Mouse (Mus musculus): Measurements from ENCODE around the gene Prelid1.

Prelid1 gene

GRCm38 (mm10) chr13:55332331-55332730, 12.0 kb downstream of the Prelid1 start:
- DNase-seq (ENCODE audit: low spot score in 2 of 2), result no peak

DNA sequence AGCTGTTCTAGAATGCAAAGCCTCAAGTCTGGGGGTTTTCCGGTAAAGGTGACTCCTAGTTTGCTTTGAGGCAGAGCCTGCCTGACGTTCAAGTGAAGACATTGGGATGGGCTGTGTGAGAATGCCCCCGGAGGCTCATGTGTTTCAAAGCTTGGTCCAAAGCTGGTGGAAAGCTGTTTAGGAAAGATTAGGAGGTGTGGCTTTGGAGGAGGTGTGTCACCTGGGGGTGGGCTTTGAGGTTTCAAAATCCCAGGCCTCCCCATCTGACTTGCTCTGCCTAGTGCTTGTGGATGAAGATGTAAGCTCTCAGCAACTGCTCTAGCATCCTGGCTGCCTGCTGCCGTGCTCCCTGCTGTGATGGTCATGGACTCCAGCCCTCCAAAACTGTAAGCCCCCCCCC, 15.4 kb downstream of the Prelid1 start:
- DNase-seq (ENCODE audit: low spot score in 2 of 2), result no peak

- no peak for DNase-seq (ENCODE audit: low spot score in 2 of 2)
These were observed 17.2 kb downstream of the Prelid1 start for GRCm38 (mm10) chr13:55337341-55337975.

DNA sequence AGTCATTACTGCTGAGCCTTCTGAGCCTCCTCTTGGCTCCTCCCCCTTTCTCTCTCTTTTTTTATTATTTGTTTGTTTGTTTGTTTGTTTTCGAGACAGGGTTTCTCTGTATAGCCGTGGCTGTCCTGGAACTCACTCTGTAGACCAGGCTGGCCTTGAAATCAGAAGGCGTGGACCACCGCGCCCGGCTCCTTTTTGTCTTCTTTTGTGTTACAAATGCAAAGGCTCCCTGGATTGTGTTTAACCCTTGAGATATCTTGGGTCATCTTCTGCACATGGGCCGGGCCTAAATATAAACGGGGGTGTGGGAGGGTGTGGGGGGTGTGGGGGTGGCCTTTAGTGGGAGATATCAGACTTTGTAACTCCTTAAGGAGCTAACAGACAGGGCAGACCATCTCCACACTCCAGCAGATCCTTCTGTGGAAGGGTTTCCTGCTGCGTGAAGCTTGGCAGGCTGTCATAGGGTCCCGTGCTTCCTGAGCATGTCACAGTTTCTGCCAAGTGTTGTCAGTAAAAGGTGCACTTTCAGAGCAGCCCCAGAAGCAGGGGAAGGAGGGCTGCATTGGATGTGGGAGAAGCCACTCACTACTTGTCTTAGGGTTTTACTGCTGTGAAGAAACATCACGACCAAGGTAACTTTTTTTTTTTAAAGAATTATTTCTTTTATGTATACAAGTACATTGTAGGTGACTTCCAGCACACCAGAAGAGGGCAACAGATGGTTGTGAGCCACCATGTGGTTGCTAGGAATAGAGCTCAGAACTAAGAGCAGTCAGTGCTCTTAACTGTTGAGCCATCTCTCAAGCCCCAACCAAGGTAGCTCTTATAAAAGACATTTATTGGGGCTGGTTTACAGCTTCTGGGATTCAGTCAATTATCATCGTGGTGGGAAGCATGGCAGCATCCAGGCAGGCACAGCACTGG, 18.1 kb downstream of the Prelid1 start:
- no peak for DNase-seq (ENCODE audit: low spot score in 2 of 2)

GRCm38 (mm10) chr13:55339259-55339658, 19.0 kb downstream of the Prelid1 start:
- no peak for DNase-seq (ENCODE audit: low spot score in 2 of 2)

- DNase-seq (ENCODE audit: low spot score in 2 of 2), result no peak
These were observed 22.2 kb downstream of the Prelid1 start for GRCm38 (mm10) chr13:55342469-55342868.

DNA sequence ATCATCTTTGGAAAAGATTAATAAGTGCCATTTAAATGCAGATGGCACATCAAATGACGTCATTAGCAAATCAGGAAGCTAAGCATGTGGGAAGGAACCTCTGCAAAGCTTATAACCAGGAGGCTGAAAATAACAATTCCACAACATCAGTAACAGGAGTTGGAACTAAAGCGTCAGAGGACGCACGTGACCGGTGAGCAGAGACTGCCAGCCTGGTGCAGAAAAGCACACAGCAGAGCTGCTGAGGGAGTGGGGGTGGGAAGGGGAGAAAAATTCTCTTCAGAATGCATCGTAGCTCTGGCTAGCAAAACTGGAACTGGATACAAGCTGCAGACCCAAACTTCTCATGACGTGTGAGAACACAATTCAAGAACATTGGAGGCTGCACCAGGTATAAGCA, 24.0 kb downstream of the Prelid1 start:
- DNase-seq (ENCODE audit: low spot score in 2 of 2), result no peak

DNA sequence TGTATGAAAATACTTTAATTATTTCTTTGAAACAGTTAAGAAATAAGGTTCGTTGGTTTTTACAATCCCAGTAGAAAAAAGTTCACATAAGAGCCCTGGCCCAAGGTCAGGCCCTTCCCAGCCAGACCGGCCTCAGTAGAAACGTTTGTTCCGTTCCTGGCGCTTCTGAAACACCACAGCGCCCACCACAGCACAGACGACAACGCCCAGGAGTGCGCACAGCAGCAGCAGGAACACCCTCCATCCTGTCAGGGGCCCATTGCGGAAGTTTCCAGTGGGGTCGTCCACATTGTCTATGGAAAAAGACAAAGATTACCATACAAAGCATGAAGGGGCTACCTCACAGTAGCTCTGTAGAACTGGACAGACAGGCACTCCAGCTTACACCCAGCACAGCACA, 26.4 kb downstream of the Prelid1 start:
- no peak for DNase-seq (ENCODE audit: low spot score in 2 of 2)

DNA sequence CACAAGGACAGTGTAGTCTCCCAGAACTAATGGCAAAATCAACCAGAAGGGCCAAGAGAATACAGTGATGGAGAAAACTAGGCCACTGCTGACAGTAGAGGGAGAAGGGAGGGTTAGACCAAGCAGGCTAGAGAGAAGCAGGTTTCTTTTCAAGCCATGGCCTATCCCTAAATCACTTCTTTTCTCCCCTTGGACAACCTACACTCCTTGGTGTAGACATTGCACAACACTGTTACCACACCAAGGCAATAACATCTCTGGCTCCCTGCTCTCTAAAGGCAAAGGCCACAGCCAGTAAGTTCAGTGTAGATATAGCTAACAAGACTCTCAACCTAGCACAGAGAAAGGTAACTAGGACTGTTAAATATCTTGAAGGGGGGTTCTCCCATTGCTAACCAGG, 40.8 kb downstream of the Prelid1 start:
- DNase-seq (ENCODE audit: low spot score in 2 of 2), result no peak

GRCm38 (mm10) chr13:55361974-55362452, 41.7 kb downstream of the Prelid1 start:
- DNase-seq (ENCODE audit: low spot score in 2 of 2), result peak in 1 of 2 experiments; percentile 22

- DNase-seq (ENCODE audit: low spot score in 2 of 2), result peak; percentile 96 to 99
These were observed 42.3 kb downstream of the Prelid1 start, which contains the start of gene Lman2 for GRCm38 (mm10) chr13:55362453-55363060. Gene Lman2, minus strand, starts transcription at chr13:55362783.

- DNase-seq (ENCODE audit: low spot score in 2 of 2), result no peak
These were observed 48.1 kb downstream of the Prelid1 start for GRCm38 (mm10) chr13:55368401-55368800.

DNA sequence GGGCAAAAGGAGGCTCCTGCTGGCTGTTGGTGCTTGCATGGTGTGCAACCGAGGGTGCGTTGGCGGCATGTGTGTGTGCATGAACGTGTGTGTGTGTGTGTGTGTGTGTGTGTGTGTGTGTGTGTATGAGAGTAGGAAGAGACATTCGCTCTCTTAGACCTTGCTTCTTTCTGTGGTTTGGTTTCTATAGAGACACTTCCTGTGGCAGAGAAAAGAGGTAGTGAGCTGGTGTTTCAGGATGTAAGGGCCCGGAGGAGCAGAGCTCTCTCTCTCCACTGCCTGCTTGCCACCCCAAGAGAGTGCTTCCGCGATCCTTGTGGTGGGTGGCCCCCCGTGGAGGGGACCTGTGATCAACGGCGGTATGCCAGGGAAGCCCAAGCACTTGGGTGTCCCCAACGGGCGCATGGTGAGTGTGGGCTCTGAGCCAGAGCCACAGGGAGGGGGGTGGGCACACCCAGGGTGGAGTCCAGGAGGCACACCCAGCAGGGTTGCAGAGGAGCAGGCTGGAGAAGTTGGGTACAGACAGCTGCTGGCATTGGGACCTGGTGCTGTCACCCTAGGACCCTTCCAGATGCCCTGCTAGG, 49.3 kb downstream of the Prelid1 start, which contains the start of gene Rgs14:
Rgs14 (plus strand) TSS at position 202 of the 584 bp plus-strand sequence.
- DNase-seq (ENCODE audit: low spot score in 2 of 2), result peak in 1 of 2 experiments; percentile 43

DNA sequence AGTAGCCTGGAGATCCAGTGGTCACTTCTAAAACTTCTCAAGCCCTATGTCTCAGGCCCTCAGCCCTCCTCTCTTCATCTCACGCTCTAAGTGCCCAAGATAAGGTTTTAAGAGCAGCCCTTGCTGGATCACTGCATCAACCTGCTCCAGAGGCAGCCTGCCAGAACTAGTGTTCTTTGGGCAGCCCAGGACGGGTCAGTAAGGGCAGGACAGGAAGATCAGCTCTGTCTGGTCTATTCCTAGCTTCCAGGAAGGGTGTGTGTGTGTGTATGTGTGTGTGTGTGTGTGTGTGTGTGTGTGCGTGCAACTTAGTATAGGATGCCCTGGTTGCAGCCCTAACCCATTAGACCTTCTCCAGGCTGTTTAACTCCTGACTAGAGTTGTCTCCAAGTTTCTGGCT, 49.9 kb downstream of the Prelid1 start:
- DNase-seq (ENCODE audit: low spot score in 2 of 2), result no peak

- DNase-seq (ENCODE audit: low spot score in 2 of 2), result no peak
These were observed 50.8 kb downstream of the Prelid1 start for GRCm38 (mm10) chr13:55371007-55371681.

DNA sequence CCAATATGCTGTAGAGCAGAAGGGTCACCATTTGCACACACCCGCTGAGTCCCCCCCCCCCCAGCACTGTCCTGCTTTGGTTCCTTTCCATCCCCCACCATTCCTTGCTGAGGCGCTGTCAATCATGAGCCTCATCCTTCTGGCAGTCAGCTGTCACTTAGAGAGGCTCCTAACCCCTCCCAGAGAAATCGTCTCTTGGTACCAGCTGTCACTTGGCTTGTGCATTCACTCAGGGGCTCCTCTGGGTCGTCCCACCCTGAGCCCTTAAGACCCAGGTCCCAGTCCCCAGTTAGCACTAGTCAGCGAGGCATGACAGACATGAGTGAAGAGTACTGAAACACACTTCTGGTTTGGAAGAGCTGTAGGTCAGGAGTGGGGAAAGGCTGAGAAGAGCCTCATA, 51.4 kb downstream of the Prelid1 start:
- no peak for DNase-seq (ENCODE audit: low spot score in 2 of 2)

DNA sequence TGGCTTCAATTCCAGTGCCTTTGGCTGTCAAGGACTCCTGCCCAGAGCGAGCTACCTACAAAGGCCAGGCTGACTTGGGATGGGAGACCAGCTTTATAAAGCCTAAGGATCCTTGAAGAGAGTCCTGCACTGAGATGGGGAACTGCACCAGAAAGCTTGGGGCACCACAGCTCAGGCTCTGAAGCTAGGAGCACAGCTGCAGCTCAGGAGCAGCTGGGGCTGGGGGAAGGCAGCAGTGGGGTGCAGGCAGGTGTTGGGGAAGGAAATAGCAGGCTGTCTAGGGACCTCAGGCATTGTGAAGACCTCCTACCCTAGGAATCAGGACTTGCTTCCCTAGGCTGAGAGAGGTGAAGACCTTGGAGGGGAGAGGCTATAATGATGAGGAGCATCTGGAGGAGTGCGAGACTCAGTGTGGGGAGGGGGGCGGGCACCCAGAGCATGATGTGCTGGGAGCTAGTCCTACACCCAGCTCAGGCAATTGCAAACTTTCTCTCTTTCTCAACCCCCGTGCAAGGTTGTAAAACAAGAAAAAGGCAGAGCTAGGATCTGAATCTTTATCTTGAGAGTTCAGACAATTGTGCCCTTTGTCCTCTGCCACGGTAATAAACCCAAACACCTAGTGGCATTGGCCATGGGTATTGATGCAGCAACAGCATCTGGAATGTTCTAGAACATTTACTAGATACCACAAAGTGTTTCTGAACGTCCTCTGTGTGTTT, 54.1 kb downstream of the Prelid1 start:
- DNase-seq (ENCODE audit: low spot score in 2 of 2), result no peak

All from frontal cortex, postnatal 14 days (tissue).